8 mouse cellular contexts compared by ENCODE assay signal in the genomic region with DNA sequence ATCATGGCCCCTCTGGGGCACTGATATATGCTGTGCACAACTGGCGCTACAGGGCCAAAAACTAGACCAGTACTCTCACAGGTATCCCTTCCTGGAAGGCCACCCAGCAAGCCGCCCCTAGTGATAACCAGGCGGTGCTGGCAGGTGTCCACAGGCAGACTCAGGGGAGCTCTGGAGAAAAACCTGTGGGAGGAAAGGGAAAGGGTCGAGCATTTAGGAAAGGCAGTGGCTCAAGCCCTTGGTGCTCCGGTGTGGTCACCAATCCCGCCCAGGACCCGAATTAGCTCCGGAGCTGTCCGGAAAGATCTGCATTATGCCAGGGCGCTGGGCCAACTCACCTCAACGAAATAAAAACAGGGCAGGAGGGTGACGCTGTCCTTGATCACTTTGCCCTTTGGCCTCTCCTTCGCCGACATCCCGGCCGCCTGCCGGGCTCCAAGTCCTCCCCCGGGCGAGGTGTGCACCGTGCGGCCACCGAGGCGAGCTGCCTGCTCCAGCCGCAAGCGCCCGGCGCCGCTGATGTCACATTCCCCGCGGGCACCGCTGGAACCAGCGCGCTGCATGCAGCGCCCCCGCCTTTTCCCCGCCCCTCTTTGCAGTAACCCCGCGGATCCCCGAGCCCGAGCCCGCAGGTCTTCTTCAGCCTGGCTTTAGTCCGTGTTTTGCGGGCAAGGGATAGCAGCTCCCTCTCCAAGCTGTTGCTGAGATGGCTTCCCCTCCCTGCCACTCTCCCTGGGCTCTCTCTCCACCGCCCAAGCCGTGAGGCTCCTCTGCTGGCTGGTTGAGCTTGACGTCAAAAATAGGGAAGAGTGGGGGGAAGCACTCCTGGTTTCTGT. TPM values are rescaled to one million over a fixed set of nuclear protein-coding genes. Genes with fewer than 3 reads are reported as not detected.
DNase-seq lines count a peak whose midpoint lies in the region; ATAC-seq and TF ChIP-seq lines count a peak whose summit lies in the region.

No protein-coding gene starts in this region.

- in situ Hi-C loops in ES-E14 (cut with MboI; ENCODE audit: low sequenced_read_pairs in 2 of 2, unreplicated experiment in 2 of 2) = no loop called here

- H3K9ac ChIP-seq in ES-E14 (ENCODE audit: insufficient read depth, low read depth, low read length, poor library complexity, severe bottlenecking) = peak overlapping the region; percentile 36
- H3K9ac ChIP-seq in embryonic facial prominence, embryonic 15.5 days = peak overlapping the region; percentile 29; the same call in 1 of the 2 replicates
- no peak overlapping the region for H3K9ac ChIP-seq in liver, postnatal 0 days (replicated peaks)

- no peak for TF ChIP-seq CTCF in layer of hippocampus, adult 2 months (conservative IDR thresholded peaks at IDR 0.05)
- no peak for TF ChIP-seq CTCF in liver, postnatal 0 days (IDR thresholded peaks at IDR 0.05; ENCODE audit: low read depth)

- H3K9me3 ChIP-seq in ES-E14 (ENCODE audit: control insufficient read depth, insufficient read depth, low read depth, low read length) = no peaks in the 10 kb centered on the region
- H3K9me3 ChIP-seq in embryonic facial prominence, embryonic 15.5 days (replicated peaks) = no peaks in the 10 kb centered on the region
- H3K9me3 ChIP-seq in liver, postnatal 0 days (ENCODE audit: low read length) = no peaks in the 10 kb centered on the region

- WGBS in embryonic facial prominence, embryonic 15.5 days = 4% methylated on average over 46 of the region's 46 CpGs
- 4% methylated on average over 45 of the region's 46 CpGs for WGBS in liver, postnatal 0 days (ENCODE audit: insufficient replicate concordance)

- peak; percentile 43; the same call in 1 of the 2 replicates for ATAC-seq in embryonic facial prominence, embryonic 15.5 days (ENCODE audit: insufficient number of reproducible peaks, low FRiP score, low TSS enrichment, low read depth)
- peak; percentile 61 for ATAC-seq in liver, postnatal 0 days

- no peaks in the 10 kb centered on the region for H3K4me1 ChIP-seq in ES-E14 (ENCODE audit: control insufficient read depth in 2 of 2, insufficient read depth in 2 of 2, low read length in 2 of 2, poor library complexity in 1 of 2)
- H3K4me1 ChIP-seq in embryonic facial prominence, embryonic 15.5 days = peaks cover 4% of the 10 kb centered on the region; the same call in 1 of the 2 replicates
- 0 out of 2 replicates have a peak, but pooled peaks cover 3% of the 10 kb centered on the region for H3K4me1 ChIP-seq in liver, postnatal 0 days (ENCODE audit: insufficient read depth)

- H3K4me3 ChIP-seq in ES-E14 (ENCODE audit: insufficient read depth in 1 of 2, low read depth in 1 of 2, low read length in 2 of 2, poor library complexity in 1 of 2, severe bottlenecking in 1 of 2) = peak overlapping the region; percentile 52 to 69
- H3K4me3 ChIP-seq in embryonic facial prominence, embryonic 15.5 days (replicated peaks) = peak overlapping the region; percentile 49
- H3K4me3 ChIP-seq in layer of hippocampus, adult 2 months = peak overlapping the region; percentile 81
- peak overlapping the region; percentile 39 for H3K4me3 ChIP-seq in liver, postnatal 0 days (ENCODE audit: low read depth, low read length)

- no peak overlapping the region for H3K27ac ChIP-seq in ES-E14 (ENCODE audit: insufficient read depth, low read depth, low read length, poor library complexity, severe bottlenecking)
- H3K27ac ChIP-seq in embryonic facial prominence, embryonic 15.5 days (replicated peaks) = no peak overlapping the region
- H3K27ac ChIP-seq in layer of hippocampus, adult 2 months = peak overlapping the region; percentile 98
- H3K27ac ChIP-seq in liver, postnatal 0 days (ENCODE audit: low read depth) = no peak overlapping the region

- H3K27me3 ChIP-seq in embryonic facial prominence, embryonic 15.5 days = no peaks in the 10 kb centered on the region
- peaks cover 10% of the 10 kb centered on the region for H3K27me3 ChIP-seq in liver, postnatal 0 days (ENCODE audit: insufficient read depth, low read length)

- TF ChIP-seq EP300 in liver, postnatal 0 days (IDR thresholded peaks at IDR 0.05; ENCODE audit: low read depth) = no peak

- peak; percentile 27 for DNase-seq in ES-E14 (ENCODE audit: low read depth, low spot score)
- peak; percentile 16 to 18 for DNase-seq in adrenal gland, postnatal 4 days (ENCODE audit: low spot score in 2 of 2)
- peak; percentile 9 to 19 for DNase-seq in heart, postnatal 36 days
- peak; percentile 71 to 74 for DNase-seq in layer of hippocampus, adult 2 months (ENCODE audit: low spot score in 2 of 2)
- peak; percentile 32 for DNase-seq in liver, postnatal 0 days
- peak; percentile 40 for DNase-seq in retina, postnatal 7 days (ENCODE audit: low read depth, low spot score)
- no peak for DNase-seq in B cell, adult 2 months

- H3K4me2 ChIP-seq in embryonic facial prominence, embryonic 15.5 days (replicated peaks) = peak overlapping the region; percentile 72
- peak overlapping the region; percentile 67 for H3K4me2 ChIP-seq in liver, postnatal 0 days (ENCODE audit: low read depth, low read length)

- H3K36me3 ChIP-seq in ES-E14 (ENCODE audit: control insufficient read depth, insufficient read depth, low read length, poor library complexity, severe bottlenecking) = no peaks in the 10 kb centered on the region
- no peaks in the 10 kb centered on the region for H3K36me3 ChIP-seq in embryonic facial prominence, embryonic 15.5 days
- H3K36me3 ChIP-seq in liver, postnatal 0 days (replicated peaks; ENCODE audit: insufficient read depth, low read length) = no peaks in the 10 kb centered on the region

- intact Hi-C loops in heart, postnatal 36 days (cut with DNase I) = no loop called here

TF ChIP-seq in ES-E14, 5 proteins besides CTCF, POLR2A, EP300 and RAD21:
- TF ChIP-seq HCFC1 (IDR thresholded peaks at IDR 0.05; ENCODE audit: borderline replicate concordance, insufficient read depth, low read length) = no peak
- TF ChIP-seq MAFK (IDR thresholded peaks at IDR 0.05; ENCODE audit: insufficient read depth, low read depth, low read length) = no peak
- no peak for TF ChIP-seq ZNF384 (IDR thresholded peaks at IDR 0.05; ENCODE audit: low read depth, low read length)
- TF ChIP-seq CHD2 (IDR thresholded peaks at IDR 0.05; ENCODE audit: low read depth, low read length) = no peak

RNA-seq across cellular contexts. Expression of a gene that starts 0.8 kb away (rescaled TPM):
- total RNA-seq in ES-E14 (2012; rRNA removed) = not detected in 2 replicates
- total RNA-seq in adrenal gland, postnatal 4 days (2021) = 1 to 10 TPM; 5.1 to 6.1 TPM
- polyA plus RNA-seq in embryonic facial prominence, embryonic 15.5 days (2015; fragmentation: Nextera tagmentation; extraction: Ambion mirVana) = 2.1 and 2.3 TPM in 2 replicates
- total RNA-seq in heart, postnatal 36 days (2021) = under 1 TPM in 1 of 2 experiments, not detected in 1; 0.11 TPM
- total RNA-seq in layer of hippocampus, adult 2 months (2021) = 100 to 1,000 TPM; 313 to 317 TPM
- 0.01 and 0.05 TPM in 2 replicates for polyA plus RNA-seq in liver, postnatal 0 days (2015; fragmentation: Nextera tagmentation; extraction: Ambion mirVana)

Comparison
In these comparisons a context has a peak if more than half of its experiments do, and no peak if none do; other contexts are left out.
1. DNase-seq: peak in ES-E14 (single experiment), adrenal gland, postnatal 4 days (2 of 2), heart, postnatal 36 days (2 of 2), layer of hippocampus, adult 2 months (2 of 2), liver, postnatal 0 days (single experiment) and retina, postnatal 7 days (single experiment); none in B cell, adult 2 months (0 of 2).
2. RNA of a gene that starts 0.8 kb away (total RNA-seq): 313 to 317 TPM in layer of hippocampus, adult 2 months; 5.1 to 6.1 TPM in adrenal gland, postnatal 4 days, 0.11 TPM in heart, postnatal 36 days and not detected in ES-E14; every median in the first group is over 10 times any median in the second.
3. Peak in every context shown above with its lines, with median percentiles within 50 percentile points of each other: H3K4me3 ChIP-seq.